Mouse (Mus musculus): ENCODE results near the gene C1qtnf2.

Gene C1qtnf2

DNA sequence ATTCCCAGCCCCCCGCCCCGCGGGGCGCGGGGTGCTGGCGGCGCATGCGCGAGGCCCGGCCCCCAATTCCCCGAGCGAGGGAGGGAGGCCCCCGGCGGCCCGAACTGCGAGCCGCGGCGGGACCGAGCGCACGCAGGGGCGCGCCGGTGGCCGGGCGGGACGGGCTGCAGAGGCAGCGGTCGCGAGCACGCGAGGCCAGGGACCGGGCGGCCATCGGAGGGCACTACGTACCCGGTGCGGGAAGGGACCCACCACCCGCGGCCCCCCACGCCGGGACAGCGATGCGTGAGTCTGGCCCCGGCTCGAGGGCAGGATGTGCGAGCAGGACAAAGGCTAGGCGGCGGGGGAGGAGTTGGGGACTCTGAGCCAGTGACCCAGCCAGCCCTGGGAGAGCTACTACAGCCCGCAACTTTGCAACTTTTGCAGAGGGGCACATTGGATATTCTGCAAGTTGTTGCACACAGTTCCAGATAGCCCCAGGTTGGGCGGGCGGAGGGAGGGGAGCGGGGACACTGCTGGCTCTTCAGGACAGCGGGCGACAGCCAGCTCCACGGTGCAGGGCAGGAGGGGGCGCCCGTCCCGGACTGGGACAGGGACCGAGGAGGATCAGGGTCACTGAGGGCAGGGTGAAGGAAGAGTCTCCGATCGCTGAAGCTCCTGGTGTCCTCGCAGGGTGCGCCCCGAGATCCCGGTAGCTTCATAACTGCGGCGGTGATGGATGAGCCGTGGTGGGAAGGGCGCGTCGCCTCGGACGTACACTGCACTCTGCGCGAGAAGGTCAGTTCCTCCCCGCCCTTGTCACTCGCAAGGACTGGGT is 54.8 kb downstream of the C1qtnf2 start, which contains the start of gene Ccnjl:
Ccnjl (plus strand) TSS at position 102 of the 817 bp plus-strand sequence.
- in situ Hi-C loops (cut with MboI; ENCODE audit: unreplicated experiment in 2 of 2): no loop called here

DNA sequence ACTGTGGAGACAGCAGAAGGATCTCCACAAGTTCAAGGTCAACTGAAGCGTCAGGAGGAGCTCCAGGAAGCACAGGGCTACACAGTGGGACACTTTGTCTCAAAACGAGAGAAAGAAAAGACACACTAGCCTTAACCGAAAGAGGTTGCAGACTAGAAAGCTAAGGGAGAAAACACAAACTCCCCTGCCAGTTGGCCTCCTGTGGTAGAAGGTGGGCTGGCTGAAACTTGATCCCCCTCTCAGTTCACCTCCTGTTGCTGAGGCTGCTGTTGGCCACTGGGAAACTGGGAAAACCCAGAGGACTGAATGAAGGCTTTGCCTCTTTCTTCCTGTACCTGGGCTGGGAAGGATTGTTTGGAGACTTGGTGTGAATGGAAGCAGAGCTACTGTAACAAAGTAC is 56.0 kb downstream of the C1qtnf2 start:
- in situ Hi-C loops (cut with MboI; ENCODE audit: unreplicated experiment in 2 of 2): no loop called here

DNA sequence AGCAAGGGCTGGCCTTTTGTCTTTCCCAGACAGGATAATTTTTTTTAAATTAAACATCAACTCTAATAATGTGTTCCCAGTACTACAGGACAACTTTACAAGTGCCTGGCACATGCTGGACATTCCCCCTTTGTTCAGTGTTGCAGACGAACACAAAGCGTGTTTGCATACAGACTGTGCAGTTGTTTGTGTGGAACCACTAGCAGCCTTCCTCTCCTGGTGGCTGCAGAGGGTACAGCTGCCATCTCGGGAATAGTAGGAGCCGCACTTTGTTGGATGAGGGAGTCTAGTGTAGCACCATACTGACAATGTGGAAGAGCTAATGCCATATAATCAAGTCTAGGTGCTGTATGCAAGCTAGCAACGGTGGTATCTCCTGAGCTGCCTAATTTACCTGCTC is 57.5 kb downstream of the C1qtnf2 start:
- in situ Hi-C loops (cut with MboI; ENCODE audit: unreplicated experiment in 2 of 2): no loop called here

DNA sequence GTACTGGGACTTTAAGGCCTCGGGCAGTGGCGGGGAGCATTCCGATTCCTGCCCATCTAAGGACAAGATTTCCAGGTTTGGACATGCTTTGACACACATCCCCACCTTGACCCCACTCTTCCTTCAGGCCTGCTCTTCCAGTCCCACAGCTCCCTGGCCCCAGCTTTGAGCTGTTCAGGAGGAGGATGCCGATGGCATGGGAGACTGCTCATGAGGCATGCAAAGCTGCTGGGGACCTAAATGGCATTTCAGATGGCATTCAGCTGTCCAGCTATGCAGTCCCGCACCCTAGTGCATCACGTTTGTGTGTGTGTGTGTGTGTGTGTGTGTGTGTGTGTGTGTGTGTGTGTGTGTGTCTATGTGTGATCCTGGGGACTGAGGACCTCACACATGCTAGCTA is 63.0 kb downstream of the C1qtnf2 start:
- in situ Hi-C loops (cut with MboI; ENCODE audit: unreplicated experiment in 2 of 2): no loop called here

DNA sequence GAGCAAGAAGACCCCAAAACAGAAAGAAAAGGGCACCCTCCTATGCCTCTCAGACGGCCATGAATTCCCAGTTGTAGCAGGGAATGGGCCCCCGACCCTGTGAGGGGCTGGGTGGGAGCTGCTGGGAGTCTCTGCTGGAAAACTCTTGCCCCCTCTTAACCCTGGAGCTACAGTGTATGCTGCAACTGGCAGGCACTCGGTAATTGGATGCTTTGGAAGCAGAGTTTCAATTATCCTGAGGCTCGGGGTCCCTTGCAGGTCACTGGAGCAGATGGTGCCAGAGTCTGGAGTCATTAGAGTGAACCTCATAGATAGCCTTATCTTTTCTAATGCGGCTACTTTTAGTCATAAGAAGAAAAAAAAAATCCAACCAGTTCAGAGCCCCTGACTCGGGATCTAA is 65.8 kb downstream of the C1qtnf2 start:
- in situ Hi-C loops (cut with MboI; ENCODE audit: unreplicated experiment in 2 of 2): no loop called here
